Mouse (Mus musculus) lung, adult 2 months (tissue): ENCODE measurements around the gene Ltc4s.

Source experiments
- CTCF ChIP-seq: fragments of 200-500 bp; IDR thresholded peaks from 2 replicates; pipeline ENCODE4 v1.5.1; 2011; ENCODE audit warnings: mild to moderate bottlenecking, low read length, control low read depth; ENCODE audit not compliant: insufficient read depth
- POLR2A ChIP-seq: fragments of 200-500 bp; IDR thresholded peaks from 2 replicates; pipeline ENCODE4 v1.6.1; 2011; ENCODE audit warnings: low read depth, mild to moderate bottlenecking, control low read depth, low read length, borderline replicate concordance; ENCODE audit errors: extremely low read depth

- TF ChIP-seq CTCF (no peak), POLR2A (no peak)
Observed at GRCm38 (mm10) chr11:50277706-50278105, 39.3 kb upstream of the Ltc4s start.
